Mouse (Mus musculus): ENCODE data around the gene Bnip3. TPM values are rescaled to one million over a fixed set of nuclear protein-coding genes. Genes with fewer than 3 reads are reported as not detected.

The Bnip3 gene
- polyA plus RNA-seq, 1 experiment = not detected

- Histone ChIP-seq H3K4me1 (ENCODE audit: control insufficient read depth, insufficient read depth, low read length) (peaks cover 2% of the 10 kb centered on the region; the same call in 1 of the 2 replicates), H3K4me3 (ENCODE audit: insufficient read depth, low read depth, low read length) (no peak overlapping the region), H3K27ac (ENCODE audit: insufficient read depth, low read depth, low read length) (no peak overlapping the region)
- WGBS = 90% methylated on average over 12 of the region's 13 CpGs
- TF ChIP-seq POLR2A (IDR thresholded peaks at IDR 0.05; ENCODE audit: insufficient read depth, low read depth, low read length) (no peak), CTCF (IDR thresholded peaks at IDR 0.05; ENCODE audit: insufficient read depth, low read depth, low read length) (no peak)
These were observed 23.7 kb downstream of the Bnip3 start for GRCm38 (mm10) chr7:138885365-138886289.

GRCm38 (mm10) chr7:138883724-138884123 is 25.6 kb downstream of the Bnip3 start:
- Histone ChIP-seq H3K4me1 (ENCODE audit: control insufficient read depth, insufficient read depth, low read length) (peaks cover 2% of the 10 kb centered on the region; the same call in 1 of the 2 replicates), H3K27ac (ENCODE audit: insufficient read depth, low read depth, low read length) (no peak overlapping the region), H3K4me3 (ENCODE audit: insufficient read depth, low read depth, low read length) (no peak overlapping the region)
- 93% methylated on average over 3 of the region's 3 CpGs for WGBS
- no peak for TF ChIP-seq POLR2A (IDR thresholded peaks at IDR 0.05; ENCODE audit: insufficient read depth, low read depth, low read length)
- no peak for TF ChIP-seq CTCF (IDR thresholded peaks at IDR 0.05; ENCODE audit: insufficient read depth, low read depth, low read length)

DNA sequence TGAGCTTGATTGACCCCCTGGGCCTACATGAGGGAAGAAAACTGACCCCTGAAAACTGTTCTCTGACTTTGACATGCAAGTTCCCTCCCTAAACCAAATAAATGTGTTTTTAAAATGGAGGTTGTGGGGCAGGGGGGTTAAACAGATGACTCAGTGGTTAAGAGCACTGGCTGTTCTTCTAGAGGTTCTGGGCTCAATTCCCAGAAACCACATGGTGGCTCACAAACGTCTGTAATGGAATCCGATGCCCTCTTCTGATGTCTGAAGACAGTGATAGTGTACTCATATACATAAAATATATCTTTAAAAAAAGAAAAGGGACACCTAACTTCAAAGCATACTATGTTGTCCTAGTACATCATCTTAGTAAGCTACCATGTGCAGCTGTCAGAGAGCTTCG is 34.3 kb downstream of the Bnip3 start:
- Histone ChIP-seq H3K4me3 (ENCODE audit: insufficient read depth, low read depth, low read length) (no peak overlapping the region), H3K27ac (ENCODE audit: insufficient read depth, low read depth, low read length) (no peak overlapping the region), H3K4me1 (ENCODE audit: control insufficient read depth, insufficient read depth, low read length) (no peaks in the 10 kb centered on the region; the same call in 1 of the 2 replicates)
- TF ChIP-seq CTCF (IDR thresholded peaks at IDR 0.05; ENCODE audit: insufficient read depth, low read depth, low read length) (no peak), POLR2A (IDR thresholded peaks at IDR 0.05; ENCODE audit: insufficient read depth, low read depth, low read length) (no peak)
- 54% methylated on average over 3 of the region's 3 CpGs for WGBS

GRCm38 (mm10) chr7:138872956-138873355 is 36.4 kb downstream of the Bnip3 start:
- TF ChIP-seq CTCF (IDR thresholded peaks at IDR 0.05; ENCODE audit: insufficient read depth, low read depth, low read length) (no peak), POLR2A (IDR thresholded peaks at IDR 0.05; ENCODE audit: insufficient read depth, low read depth, low read length) (no peak)
- Histone ChIP-seq H3K27ac (ENCODE audit: insufficient read depth, low read depth, low read length) (no peak overlapping the region), H3K4me3 (ENCODE audit: insufficient read depth, low read depth, low read length) (no peak overlapping the region), H3K4me1 (ENCODE audit: control insufficient read depth, insufficient read depth, low read length) (no peaks in the 10 kb centered on the region)
- 87% methylated on average over 3 of the region's 3 CpGs for WGBS

GRCm38 (mm10) chr7:138868316-138868715 is 41.0 kb downstream of the Bnip3 start:
- WGBS = 93% methylated on average over 4 of the region's 4 CpGs
- TF ChIP-seq CTCF (IDR thresholded peaks at IDR 0.05; ENCODE audit: insufficient read depth, low read depth, low read length) (no peak), POLR2A (IDR thresholded peaks at IDR 0.05; ENCODE audit: insufficient read depth, low read depth, low read length) (no peak)
- peaks cover 4% of the 10 kb centered on the region; the same call in 1 of the 2 replicates for H3K4me1 ChIP-seq (ENCODE audit: control insufficient read depth, insufficient read depth, low read length)
- H3K4me3 ChIP-seq (ENCODE audit: insufficient read depth, low read depth, low read length) = no peak overlapping the region
- no peak overlapping the region for H3K27ac ChIP-seq (ENCODE audit: insufficient read depth, low read depth, low read length)

DNA sequence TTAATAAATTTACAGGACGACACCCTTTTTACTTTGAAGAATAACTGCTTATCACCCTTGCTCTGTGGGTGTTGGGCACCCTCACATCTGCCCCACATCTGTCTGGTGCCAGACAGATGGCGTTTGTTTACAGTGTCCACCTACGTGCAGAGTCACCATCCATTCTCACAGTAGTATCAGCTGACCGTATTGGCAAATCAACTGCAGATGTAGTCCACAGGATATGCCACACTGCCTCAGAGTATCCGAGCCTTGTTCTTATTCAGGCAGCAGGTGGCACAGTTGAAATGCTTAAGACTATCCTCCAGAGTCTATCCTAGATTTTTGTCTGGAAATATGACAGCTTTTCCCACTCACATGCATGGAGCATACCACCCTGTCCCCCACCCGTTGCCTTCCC is 42.0 kb downstream of the Bnip3 start:
- Histone ChIP-seq H3K27ac (ENCODE audit: insufficient read depth, low read depth, low read length) (no peak overlapping the region), H3K4me1 (ENCODE audit: control insufficient read depth, insufficient read depth, low read length) (peaks cover 4% of the 10 kb centered on the region; the same call in 1 of the 2 replicates), H3K4me3 (ENCODE audit: insufficient read depth, low read depth, low read length) (no peak overlapping the region)
- 67% methylated on average over 6 of the region's 6 CpGs for WGBS
- TF ChIP-seq CTCF (IDR thresholded peaks at IDR 0.05; ENCODE audit: insufficient read depth, low read depth, low read length) (no peak), POLR2A (IDR thresholded peaks at IDR 0.05; ENCODE audit: insufficient read depth, low read depth, low read length) (no peak)

- Histone ChIP-seq H3K4me3 (ENCODE audit: insufficient read depth, low read depth, low read length) (no peak overlapping the region), H3K4me1 (ENCODE audit: control insufficient read depth, insufficient read depth, low read length) (peaks cover 4% of the 10 kb centered on the region; the same call in 1 of the 2 replicates), H3K27ac (ENCODE audit: insufficient read depth, low read depth, low read length) (no peak overlapping the region)
- TF ChIP-seq POLR2A (IDR thresholded peaks at IDR 0.05; ENCODE audit: insufficient read depth, low read depth, low read length) (no peak), CTCF (IDR thresholded peaks at IDR 0.05; ENCODE audit: insufficient read depth, low read depth, low read length) (no peak)
- 100% methylated on average over 1 of the region's 1 CpGs for WGBS
These were observed 44.5 kb downstream of the Bnip3 start for GRCm38 (mm10) chr7:138864776-138865175.

GRCm38 (mm10) chr7:138863950-138864572 is 45.3 kb downstream of the Bnip3 start:
- 91% methylated on average over 3 of the region's 3 CpGs for WGBS
- no peak overlapping the region for H3K27ac ChIP-seq (ENCODE audit: insufficient read depth, low read depth, low read length)
- H3K4me3 ChIP-seq (ENCODE audit: insufficient read depth, low read depth, low read length) = no peak overlapping the region
- peaks cover 4% of the 10 kb centered on the region; the same call in 1 of the 2 replicates for H3K4me1 ChIP-seq (ENCODE audit: control insufficient read depth, insufficient read depth, low read length)
- TF ChIP-seq POLR2A (IDR thresholded peaks at IDR 0.05; ENCODE audit: insufficient read depth, low read depth, low read length) (no peak), CTCF (IDR thresholded peaks at IDR 0.05; ENCODE audit: insufficient read depth, low read depth, low read length) (no peak)

DNA sequence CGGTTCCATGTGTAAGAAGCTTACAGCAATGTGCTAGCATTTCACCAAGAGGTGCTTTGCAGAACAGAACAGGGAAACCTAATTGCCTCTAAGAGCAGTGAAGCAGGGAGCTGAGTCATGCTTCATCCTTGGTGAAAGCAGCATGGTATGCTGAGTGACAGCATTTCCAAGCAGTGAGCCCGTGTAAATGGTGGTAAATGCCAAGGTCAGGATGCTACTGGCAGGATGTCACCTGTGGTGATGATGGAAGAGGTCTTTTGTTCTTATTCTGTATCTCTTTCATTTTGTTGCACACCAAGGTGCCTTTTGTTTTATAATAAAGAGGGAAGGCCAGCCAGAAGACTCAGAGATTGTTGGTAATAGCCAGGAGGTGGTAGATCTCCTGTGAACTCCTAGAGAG is 52.6 kb downstream of the Bnip3 start:
- peaks cover 7% of the 10 kb centered on the region for H3K4me1 ChIP-seq (ENCODE audit: control insufficient read depth, insufficient read depth, low read length)
- TF ChIP-seq CTCF (IDR thresholded peaks at IDR 0.05; ENCODE audit: insufficient read depth, low read depth, low read length) (no peak), POLR2A (IDR thresholded peaks at IDR 0.05; ENCODE audit: insufficient read depth, low read depth, low read length) (no peak)
- no peak overlapping the region for H3K4me3 ChIP-seq (ENCODE audit: insufficient read depth, low read depth, low read length)
- 35% methylated on average over 2 of the region's 2 CpGs for WGBS
- no peak overlapping the region for H3K27ac ChIP-seq (ENCODE audit: insufficient read depth, low read depth, low read length)

Data from olfactory bulb, adult 2 months (tissue).